Mouse (Mus musculus) right cerebral cortex, postnatal 10 days (tissue): Measurements from ENCODE around the gene Pou2f1.

Experiments used
- DNase-seq, 2 experiments: peaks; one replicate each; pipeline ENCODE4 v3.0.0; 2021; ENCODE audit warnings: low spot score in 2 of 2

The Pou2f1 gene

DNA sequence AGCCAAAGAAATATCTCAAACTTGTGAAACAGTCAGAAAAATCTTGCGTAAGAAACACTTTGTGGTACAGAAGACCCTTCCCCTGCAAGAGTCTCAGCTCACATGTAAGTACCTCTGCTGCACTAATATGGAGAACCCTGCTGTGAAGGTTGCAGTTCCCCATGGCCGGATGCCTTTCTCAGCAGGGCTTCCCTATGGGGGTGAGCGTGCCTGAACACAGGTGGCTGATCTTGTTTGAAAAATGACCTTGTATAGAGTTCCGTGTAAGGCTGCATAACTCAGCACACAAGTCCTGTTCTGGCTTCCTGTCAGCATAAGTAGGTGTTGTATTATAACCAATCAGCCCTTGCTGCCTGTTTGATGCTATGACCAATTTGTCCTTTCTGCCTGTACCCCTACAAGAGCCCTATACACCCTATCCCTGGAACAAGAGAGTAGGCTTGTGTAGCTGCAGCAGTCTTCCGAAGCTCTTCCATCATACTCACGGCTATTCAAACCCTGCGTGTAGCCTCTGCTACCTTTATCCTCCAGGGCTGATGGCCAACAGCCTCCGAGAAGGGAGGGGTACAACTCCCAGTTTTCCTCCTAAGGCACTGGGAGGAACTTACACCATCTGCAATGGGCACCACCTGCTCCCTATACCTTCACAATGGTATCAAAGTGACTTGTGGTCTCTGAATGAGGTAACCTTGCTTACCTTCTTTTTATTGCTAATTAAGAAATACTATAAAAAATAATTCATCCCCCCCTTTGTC, 120.2 kb downstream of the Pou2f1 start:
- DNase-seq: no peak

DNA sequence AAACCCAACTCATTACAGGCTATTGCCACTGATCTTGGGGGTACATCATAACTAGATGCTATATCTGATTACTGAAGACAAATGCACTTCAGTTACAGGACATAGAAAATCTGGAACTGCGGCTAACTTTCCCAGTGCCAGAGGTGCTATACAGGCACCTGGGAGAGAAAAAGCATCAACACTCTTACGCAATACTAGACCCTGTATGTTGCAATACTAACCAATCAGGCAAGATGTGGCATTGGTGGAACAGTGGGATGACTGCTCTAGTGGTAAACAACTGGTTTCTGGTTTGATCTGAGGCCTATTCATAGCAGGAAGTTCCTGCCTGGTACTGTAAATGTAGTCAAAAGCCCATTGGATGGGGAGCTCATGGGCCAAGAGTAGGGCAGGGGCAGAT, 123.7 kb downstream of the Pou2f1 start:
- DNase-seq: no peak

DNA sequence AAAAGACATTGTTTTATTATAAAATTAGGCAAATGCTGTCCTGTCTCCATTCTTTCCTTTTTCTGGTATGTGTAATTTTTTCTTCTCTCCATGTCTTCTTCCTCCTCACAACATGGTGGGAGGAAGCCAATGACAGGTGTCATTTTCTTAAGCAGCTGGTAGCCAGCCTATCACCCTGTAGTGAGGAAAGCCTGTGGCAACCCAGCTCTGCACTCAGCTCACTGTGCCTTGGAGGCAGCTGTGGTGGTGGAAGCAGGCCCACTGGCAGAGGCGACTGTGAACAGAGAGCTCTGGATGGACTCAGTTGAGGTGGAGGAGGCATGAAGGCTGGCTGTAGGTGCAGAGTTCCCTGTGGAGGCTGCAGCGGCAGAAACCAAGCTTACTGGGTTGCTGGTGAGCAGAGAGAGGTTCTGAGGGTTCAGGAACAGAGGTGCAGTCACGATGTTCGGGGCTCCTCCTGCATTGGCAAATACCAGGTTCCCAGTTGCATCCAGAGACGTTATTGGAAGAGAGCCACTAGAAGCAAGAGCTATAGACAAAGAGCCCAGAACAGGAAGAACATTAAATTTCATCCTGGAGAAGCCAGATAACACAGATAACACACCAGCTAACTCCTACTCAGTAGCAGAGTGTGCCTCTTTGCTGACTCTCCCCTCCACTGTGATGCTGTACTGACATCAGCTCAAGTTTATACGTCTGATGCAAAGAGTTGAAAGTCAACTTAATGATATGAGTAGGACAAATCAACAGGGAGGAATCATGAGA, 126.8 kb downstream of the Pou2f1 start:
- no peak for DNase-seq

DNA sequence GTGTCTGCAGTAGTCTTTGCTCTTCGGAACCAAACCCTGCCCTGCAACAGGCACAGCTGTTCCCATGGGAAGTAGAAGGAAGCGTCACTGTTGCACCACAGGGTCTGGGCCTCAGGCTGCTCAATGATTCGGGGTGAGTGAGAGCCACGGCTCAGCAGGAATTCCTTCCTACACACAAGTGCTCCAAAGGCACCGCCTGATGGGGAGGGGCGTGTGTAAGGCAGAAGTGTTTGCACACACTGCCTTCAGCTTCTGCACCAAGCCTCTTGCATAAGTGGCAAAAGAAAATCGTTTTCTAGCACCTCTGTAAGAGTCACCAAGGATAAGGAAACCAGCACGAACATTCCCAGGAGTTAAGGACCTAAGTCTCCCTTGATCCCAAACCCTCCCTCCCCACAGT, 127.8 kb downstream of the Pou2f1 start:
- DNase-seq: no peak

DNA sequence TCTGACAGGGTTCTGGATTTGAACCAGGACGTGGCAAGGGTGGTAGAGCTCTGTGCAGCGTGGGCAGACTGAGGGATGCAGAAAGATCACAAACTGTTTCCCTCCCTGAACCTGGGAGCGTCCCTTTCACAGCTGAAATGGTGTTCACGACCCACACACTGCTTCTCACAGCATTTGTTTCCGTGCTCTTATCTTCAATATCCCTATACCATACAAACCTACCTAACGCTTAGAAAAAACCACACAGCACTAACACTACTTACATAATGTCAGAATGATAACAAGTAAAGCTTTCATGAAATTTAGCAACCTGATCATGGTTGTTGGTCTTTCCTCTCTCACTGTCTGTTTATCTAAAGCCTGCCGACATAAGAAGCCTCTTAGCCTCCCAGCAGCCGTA, 133.8 kb downstream of the Pou2f1 start:
- no peak for DNase-seq

DNA sequence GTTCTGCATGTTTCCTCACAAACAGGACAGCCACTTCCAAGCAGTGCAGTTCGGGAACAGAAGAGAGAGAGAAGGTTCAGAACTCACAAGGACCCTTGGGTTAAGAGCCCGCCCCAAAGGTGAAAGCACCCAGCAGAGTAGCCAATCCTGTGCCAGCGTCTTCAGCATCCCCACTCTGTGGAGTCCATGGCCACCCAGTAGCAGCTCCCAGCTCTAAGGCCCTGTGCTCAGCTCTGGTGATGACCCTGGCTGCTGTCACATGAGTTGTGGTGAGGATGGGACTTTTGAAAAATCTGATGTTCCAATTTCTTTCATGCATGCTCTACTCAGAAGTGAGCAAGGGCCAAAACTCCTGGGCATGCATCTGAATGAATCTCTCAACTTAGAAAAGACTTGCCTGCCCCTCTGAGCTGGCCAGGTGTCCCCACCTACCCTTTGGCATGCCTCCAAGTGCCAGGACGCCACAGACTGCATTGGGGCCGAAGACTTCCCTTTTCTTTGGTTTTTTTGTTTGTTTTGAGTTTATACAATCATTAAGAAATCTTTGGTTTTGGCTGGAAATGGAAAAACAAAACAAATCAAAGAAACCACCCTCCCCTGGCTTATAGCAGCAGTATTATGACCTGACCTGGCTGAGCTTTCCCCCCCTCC, 135.7 kb downstream of the Pou2f1 start:
- no peak for DNase-seq

DNA sequence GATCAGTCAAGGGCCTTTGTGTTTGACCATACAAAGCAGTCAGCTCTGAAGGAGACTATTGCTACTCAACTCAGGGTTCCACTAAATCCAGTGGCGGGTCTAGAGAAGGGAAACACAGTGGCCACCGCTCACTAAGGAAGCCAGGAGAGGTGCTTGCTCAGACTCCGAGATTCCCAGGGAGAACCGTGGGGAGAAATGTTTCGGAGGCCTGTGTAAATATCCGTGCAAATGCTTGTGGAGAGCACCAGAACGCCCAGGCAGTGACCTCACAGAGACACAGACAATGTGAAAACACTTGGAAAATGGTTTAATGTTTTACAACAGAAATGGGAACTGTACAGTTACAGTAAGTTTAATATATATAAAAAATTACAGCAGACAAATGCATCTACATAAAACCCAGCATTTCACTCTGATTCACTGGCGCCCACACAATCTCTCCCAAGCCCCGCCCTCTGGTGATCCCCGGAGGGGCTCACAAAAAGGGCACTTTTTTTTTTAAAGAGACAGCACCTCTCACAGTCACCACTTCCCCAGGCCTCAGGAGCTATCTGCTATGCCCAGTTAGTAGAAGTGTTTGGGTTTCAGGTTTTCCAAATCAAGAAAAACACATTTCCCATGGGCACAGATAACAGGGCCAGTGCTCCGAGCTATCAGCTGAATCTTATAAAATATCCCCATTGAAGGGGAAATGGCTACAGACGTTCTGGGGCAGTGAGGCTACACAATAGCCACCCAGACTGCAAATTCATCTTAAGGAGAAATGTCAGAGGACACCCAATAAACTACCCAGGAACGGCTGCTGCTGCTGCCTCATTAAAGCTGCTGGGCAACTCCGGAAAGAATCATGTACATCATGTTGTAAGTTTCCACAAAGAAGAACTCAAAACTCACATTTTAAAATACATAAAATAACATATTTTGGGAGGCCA, 137.3 kb downstream of the Pou2f1 start:
- DNase-seq: peak in 1 of 2 experiments; percentile 20

DNA sequence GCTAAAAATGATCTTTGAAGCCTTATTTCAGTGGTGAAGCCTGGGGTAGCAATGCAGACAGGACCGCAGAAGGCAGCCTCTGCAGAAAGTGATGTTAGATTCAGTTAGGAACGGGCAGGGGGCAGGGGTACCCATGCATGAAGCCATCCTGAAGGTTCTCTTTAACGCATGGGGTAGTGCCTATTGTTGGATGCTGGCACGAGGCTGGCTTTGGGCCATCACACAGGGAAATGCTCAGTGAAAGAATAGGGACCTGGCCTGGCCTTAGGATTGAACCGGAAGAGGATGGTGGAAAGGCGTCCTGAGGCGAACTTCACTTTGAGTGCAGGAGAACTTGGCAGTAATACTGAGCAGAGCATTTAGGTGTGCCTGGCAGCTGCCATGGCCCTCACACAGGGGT, 140.4 kb downstream of the Pou2f1 start:
- no peak for DNase-seq

DNA sequence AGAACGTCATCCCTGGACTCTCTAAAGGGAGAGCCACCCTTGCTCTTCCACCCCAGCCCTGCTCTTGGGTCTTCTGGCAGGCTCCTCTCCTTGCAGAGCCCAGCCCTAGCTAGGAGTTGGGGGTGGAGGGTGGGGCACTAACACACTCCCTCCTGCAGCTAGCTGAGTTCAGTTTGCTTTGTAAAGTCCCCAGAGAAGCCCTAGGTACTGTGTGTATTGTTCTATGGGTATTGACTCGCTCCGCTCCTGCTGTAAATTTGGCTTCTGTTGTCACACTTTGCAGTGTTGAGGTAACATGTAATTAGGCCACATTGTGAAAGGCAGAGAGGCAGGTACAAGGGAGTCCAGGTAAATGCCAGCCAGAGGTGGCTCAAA, 141.3 kb downstream of the Pou2f1 start:
- DNase-seq: no peak

DNA sequence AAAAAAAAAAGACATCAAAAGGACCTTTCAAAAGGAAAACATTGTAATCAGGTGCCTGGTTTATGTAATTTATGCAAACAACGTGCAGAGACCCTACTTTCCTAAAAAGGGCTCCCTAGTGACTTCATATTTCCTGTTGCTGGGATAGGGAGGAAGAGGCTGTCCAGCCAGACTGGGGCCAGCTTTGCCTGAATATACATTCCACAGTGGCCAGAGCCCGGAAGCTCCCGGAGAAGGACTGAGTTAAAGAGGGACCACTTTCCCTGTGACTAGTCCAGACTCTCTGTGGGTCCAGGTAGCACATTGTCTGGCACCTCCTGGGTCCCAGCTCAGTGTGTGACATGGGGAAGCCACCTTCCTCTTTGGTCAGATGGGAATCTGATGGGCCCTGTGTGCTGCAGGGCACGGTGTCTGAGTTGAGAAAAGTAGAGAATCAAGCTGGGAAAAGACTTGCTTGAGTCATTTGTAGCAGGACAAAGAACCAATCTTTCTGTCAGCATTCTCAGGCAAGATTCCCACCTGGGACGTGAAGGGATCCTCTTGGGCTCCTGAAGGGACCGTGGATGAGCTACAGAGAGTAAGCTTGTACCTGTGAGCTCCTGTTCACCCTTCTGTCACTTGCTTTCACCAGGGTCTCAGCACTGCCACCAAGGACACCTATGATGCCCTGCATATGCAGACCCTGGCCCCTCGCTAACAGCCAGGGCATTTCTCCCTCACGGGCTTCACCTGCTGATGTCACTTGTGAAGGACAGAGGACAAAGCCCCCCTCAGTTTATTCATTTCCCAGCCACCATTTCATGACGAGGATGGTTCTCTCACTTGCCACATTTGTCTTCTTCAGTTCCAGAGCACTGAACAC, 141.9 kb downstream of the Pou2f1 start:
- no peak for DNase-seq

DNA sequence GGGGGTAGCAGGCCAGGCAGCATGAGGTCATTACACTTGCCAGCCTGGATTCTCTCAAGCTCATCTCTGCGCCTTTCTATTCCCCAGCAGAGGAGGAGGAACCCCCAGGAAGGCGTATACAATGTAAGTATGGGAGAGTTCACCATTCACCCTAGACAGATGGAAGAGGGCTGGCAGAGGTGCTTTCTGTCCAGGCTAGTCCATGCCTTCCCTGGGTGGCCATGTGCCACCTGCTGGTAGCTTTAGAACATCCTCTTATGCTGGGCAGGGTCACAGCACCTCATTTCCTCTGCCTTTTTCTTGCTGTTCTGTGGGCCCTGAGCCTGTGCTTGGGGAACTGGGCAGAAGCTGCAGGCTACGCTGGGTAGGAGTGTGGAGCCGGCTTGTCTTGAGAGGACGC, 144.1 kb downstream of the Pou2f1 start:
- DNase-seq: no peak

DNA sequence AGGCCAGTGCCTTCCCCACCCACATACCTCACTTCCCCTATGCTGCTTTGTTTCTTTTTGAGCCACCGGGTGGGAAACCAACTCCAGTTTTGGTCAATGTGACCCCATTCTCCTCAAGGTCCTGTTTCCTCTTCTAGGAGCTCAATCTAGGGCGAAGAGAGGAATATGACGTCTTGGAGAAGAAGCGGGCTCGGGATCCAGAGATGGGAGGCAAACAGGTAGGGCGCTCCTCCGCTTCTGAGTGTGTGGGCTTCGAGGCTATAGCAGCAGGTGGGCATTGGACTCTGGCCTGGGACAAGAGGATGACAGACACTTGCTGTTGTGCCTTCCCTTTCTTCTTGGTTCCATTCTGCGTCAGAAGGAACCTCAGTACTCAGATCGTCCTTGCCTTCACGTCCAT, 145.2 kb downstream of the Pou2f1 start:
- no peak for DNase-seq

DNA sequence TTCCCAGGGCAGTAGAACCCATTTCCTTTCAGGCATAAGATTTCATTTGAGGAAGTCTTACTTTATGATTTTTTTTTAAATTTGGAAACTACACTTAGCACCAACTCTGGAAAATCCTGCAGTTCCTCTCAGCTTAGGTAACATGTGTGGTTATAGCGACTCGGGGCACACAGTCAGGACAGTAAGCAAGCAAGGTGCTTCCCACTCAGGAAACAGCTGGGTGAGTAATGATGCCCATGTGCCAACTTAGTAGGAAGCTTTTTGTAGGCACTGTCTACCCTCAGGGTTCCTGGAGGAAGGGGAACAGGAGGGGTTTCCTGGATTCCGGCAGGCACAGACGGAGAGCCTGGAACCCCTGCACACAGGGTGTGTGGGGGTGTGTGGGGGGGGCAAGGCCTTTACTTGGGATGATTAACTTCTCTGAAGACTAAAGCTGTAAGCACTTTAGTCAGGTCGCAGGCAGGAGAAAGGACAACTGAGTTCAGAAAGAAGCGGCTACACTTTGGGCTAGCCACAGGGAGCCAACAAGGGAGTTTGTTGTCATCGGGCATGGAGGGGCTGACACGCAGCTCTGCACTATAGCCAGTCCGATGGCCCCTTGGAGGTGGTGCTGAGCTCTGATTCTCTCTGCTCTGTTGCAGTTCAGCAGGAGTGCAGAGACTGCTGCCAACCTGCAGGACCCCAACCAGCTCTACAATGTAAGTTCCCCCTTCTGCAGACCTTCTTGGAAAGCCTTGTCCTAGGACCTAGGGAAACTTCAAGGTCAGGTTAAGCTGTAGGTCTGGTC, 146.5 kb downstream of the Pou2f1 start:
- DNase-seq: no peak

DNA sequence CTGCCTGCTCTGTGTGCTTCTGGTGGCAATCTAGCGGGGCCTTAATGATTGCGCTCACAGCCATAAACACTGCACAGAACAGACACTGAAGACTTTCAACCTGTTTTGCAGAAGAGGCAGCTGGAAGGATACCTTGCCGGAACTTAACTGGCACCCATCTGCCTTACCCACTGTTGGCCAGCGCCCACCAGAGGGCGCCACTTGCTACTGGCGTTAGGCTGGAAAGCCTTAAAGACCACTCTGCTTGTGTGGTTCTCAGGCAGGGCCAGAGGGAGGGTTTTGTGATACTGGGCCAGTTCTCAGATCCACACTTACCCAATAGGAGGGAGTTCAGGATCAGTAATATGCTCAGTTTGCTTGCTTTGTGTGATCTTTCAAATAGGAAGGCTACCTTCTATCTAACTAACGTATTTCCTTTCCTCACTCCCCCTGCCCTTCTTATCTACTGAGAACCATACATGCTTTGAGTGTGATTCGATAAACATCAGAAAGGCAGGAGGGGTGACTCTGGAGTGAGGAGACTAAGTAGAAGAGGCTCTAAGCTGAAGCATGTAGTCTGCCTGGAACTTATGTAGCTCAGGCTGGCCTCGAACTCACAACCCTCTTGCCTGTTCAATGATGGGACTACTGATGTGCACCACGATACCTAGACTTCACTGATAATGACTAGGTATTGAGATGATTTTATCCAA, 148.6 kb downstream of the Pou2f1 start:
- DNase-seq: peak in 1 of 2 experiments; percentile 68

DNA sequence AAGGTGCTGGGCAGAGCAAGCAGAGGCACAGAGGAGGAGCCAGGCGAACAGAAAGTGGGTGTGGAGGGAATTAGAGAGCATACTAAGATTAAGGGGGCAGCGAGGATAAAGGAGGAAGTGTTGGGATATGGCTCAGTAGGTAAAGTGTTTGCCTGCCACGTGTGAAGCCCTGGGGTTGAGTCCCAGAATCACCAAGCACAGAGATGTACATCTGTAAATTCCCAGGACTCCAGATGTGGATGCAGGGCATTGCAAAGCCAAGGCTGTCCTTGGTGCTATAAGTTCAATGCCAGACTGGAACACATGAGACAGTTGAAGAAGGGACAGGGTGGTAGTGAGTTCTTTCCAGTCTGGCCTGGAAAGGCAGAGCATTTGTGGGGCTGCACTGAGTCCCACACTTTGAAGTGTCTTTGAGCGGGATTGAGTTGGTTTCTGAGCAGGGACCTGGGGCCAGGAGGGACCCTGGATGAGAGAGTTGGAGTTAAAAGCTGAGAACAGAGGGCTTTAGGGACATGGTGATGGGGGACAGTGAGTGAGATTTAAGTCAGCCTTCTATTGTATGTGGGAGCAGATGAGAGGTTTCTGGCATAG, 149.3 kb downstream of the Pou2f1 start:
- DNase-seq: no peak

DNA sequence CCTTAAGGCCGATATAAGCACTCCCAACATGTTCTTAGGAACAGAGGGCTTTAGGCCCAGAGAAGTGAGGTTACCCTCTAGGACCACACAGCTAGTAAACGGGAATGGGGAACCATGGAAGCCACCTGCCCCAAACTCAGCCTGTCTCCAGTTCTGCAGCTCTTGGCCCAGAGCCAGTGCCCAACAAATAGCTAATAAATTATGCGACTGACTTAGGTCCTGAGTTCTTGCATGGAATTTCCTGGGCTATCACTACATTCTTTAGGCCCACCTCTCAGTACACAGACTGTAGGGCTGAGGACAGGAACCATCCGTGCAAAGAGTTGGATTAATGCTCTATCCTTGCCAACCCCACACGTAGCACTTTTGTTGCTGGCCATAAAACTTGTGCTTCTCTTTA, 150.3 kb downstream of the Pou2f1 start:
- DNase-seq: no peak

DNA sequence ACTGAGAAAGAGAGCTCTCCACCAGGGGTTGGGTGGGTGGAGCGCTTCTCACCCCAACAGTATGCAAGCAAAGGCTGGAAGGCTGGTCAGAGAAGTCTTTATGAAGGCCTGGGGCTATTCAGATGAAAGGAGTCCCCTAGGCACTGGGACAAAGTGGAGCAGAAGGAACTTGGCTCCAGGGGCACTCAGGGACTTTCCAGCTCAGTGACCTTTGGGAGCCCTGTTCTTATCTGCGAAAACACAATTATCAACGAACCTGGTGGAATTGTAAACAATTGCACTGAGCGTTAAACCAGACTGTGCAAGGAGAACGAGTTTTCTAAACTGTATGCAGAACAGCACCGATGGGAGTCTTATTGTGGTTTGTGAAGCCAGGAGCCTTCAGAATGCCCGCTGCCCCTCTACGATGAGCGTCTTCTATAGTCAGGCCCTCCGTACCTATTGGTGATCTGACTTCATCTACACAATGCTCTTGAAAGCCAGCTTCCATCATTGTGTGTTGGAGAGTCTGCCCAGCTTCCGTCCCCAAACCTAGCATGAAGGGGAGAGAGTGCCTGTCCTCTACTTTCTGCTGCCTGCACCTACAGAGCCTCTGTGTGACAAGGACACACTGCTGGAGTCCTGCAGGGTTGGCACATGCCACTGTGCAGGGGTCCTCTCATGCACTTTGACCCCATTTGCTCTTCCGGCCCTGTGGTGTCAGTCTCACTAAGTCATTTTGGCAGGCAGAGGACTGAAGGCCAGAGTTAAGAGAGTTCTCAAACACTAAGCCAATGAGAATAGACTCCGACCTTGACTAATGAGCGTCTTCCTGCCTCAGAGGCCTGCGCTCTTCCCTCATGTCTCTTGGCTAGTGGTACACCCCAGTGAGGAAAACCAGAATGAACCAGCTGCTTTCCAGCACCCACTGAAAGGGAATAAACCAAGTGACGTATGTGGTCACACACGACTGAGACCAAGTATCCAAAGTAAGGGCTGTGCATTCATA, 152.7 kb downstream of the Pou2f1 start:
- no peak for DNase-seq

DNA sequence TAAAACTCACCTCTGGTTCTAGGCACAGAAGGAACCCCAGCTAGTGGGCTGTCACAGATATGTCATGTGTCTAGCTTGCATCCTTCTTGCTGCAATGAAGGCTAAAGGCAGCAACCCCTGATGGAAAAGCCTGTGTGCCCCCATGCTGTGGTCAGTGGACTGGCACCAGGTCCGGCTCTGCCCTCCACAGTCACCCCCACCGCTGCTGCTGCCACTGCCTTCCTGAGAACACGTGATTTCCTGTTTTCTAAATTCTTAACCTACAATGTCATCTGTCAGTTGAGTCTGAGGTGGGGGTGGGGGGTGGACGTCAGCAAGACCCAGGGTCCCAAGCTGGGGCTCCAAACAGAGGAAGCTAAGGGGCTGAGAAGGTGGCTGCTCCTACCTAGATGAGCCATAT, 153.6 kb downstream of the Pou2f1 start:
- no peak for DNase-seq
